Mouse (Mus musculus) bone marrow, adult 2 months (tissue): ENCODE measurements around the gene Cyp2f2. TPM values are rescaled to one million over a fixed set of nuclear protein-coding genes. Genes with fewer than 3 reads are reported as not detected.

Source experiments
- H3K27ac ChIP-seq: fragments of 200-500 bp; 2 replicates; pipeline ENCODE4 v1.5.1; 2012; ENCODE audit warnings: low read depth, mild to moderate bottlenecking, control low read depth, inconsistent platforms, low read length; ENCODE audit not compliant: control insufficient read depth, poor library complexity, insufficient read depth
- H3K4me1 ChIP-seq: fragments of 200-500 bp; 2 replicates; pipeline ENCODE4 v1.6.1; 2011; ENCODE audit warnings: low read length; ENCODE audit not compliant: control insufficient read depth, insufficient read depth
- H3K4me3 ChIP-seq: fragments of 200-500 bp; replicated peaks from 2 replicates; pipeline ENCODE3; 2011; ENCODE audit warnings: mild to moderate bottlenecking, low read depth, low read length, control low read depth; ENCODE audit not compliant: control insufficient read depth
- CTCF ChIP-seq: fragments of 200-500 bp; IDR thresholded peaks from 2 replicates; pipeline ENCODE4 v1.5.1; 2011; ENCODE audit warnings: low read length, control low read depth; ENCODE audit not compliant: control insufficient read depth, insufficient read depth
- POLR2A ChIP-seq: fragments of 200-500 bp; IDR thresholded peaks from 2 replicates; pipeline ENCODE4 v1.6.1; 2011; ENCODE audit warnings: low read depth, mild to moderate bottlenecking, control low read depth, low read length, borderline replicate concordance; ENCODE audit not compliant: control insufficient read depth
- WGBS: fragments of 180-500 bp; shearing (Covaris S2); methylation state at CpG from one replicate; pipeline ENCODE4 v1.1.7; 2018; 5-methylcytosine and 5-hydroxymethylcytosine counted together
- polyA plus RNA-seq: library from polyadenylated mRNA; stranded (reverse); fragments of >200 nt; gene quantifications from 2 replicates; pipeline ENCODE4 v1.2.4, GENCODE M21; 2011; ENCODE audit warnings: low replicate concordance; ENCODE audit not compliant: missing spikeins, insufficient read depth, insufficient read length

Gene Cyp2f2
- 2.8 and 4.9 TPM in 2 replicates for polyA plus RNA-seq

DNA sequence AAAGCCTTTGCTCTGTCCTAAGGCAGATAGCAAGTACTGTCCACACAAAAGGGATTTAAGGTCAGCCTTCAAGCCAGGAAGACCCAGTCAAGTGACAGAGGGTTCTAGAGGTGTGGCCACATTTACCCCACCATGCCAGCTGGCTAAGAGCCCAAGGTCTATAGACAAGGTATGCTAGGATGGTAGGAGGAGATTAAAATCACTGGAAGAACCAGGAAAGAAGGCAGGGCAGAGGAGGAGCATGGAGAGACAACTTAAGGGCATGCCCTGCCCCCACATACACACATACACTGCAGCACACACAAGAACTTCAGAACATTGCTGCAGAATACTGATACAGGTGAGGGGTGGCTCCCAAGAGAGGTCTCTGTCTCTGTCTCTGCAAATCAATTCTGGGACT, at the start of gene Cyp2f2:
Gene Cyp2f2 (plus strand): TSS at position 234 of the 400 bp plus-strand sequence.
- H3K4me3 ChIP-seq, result no peak within 1 kb of the TSS
- H3K27ac ChIP-seq, result no peak within 1 kb of the TSS
- no peaks in the 10 kb centered on the region for H3K4me1 ChIP-seq
- TF ChIP-seq POLR2A (no peak), CTCF (no peak)

DNA sequence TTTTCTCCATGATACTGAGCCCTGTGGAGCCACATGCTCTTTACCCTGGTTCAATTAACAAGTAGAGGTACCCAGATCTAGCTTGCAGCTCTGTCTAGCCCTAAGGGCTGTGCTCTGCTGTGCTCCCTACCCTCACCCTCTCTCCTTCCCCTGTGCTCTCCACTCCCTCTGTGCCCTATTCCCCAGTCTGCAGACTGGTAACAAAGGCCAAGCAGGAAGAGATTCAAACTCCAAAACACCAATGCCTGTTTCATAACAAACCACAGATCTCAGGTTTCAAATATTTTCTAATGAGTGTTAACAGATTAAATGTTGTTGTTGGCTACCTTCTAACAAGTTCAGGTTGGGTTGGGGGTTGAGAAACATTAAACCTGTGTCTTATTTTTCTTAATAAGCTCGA, 41.1 kb upstream of the Cyp2f2 start:
- Histone ChIP-seq H3K4me3 (no peak overlapping the region), H3K27ac (no peak overlapping the region), H3K4me1 (no peaks in the 10 kb centered on the region)
- TF ChIP-seq POLR2A (no peak), CTCF (no peak)
- WGBS, result 62% methylated on average over 1 of the region's 1 CpGs

DNA sequence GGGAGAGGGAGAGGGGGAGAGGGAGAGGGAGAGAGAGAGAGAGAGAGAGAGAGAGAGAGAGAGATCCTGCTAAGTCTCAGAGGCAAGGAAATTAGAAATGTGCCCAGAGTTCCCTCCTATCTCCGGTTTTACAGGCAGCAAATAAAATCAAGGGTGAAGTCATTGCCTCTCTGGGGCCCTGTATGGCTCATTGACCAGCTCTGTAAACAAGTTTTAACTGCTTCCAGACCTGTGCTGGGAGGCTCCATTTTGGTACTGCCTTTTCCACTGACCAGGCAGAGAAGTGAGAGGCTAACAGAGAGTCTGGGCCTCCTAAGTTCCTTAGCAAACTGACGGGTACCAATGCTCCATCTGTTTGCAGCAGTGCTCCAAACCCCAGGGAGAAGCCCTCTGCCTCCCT, 38.1 kb upstream of the Cyp2f2 start:
- H3K27ac ChIP-seq, result no peak overlapping the region
- WGBS, result 56% methylated on average over 2 of the region's 2 CpGs
- no peak overlapping the region for H3K4me3 ChIP-seq
- TF ChIP-seq POLR2A (no peak), CTCF (no peak)
- H3K4me1 ChIP-seq, result no peaks in the 10 kb centered on the region

DNA sequence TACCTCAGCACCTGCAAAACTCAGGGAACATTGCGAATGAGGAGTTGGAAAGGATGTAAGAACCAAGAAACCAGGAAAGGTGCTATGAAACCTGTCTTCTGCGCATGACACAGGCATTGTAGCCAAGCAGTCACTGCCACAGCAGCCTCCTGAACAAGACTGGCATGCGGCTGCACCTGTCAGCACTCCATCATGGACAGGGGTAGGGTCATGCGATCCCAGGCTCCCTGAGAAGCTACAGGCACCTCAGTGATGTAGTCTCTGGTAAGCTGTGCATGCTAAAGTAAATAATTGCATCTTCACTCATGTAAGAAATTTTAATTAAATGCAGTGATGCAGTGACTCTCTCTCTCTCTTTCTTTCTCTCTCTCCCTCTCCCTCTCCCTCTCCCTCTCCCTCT, 28.7 kb upstream of the Cyp2f2 start:
- 71% methylated on average over 4 of the region's 4 CpGs for WGBS
- TF ChIP-seq CTCF (no peak), POLR2A (no peak)
- Histone ChIP-seq H3K4me3 (no peak overlapping the region), H3K4me1 (no peaks in the 10 kb centered on the region), H3K27ac (no peak overlapping the region)

- WGBS, result 64% methylated on average over 7 of the region's 7 CpGs
- no peak for TF ChIP-seq CTCF
- no peak for TF ChIP-seq POLR2A
These were observed 27.5 kb upstream of the Cyp2f2 start for GRCm38 (mm10) chr7:27092038-27092703.

GRCm38 (mm10) chr7:27092882-27093281, 26.8 kb upstream of the Cyp2f2 start:
- H3K4me1 ChIP-seq, result no peaks in the 10 kb centered on the region
- H3K4me3 ChIP-seq, result no peak overlapping the region
- TF ChIP-seq POLR2A (no peak), CTCF (no peak)
- WGBS, result 68% methylated on average over 1 of the region's 1 CpGs
- H3K27ac ChIP-seq, result no peak overlapping the region

More at GRCm38 (mm10) chr7:27092038-27092703, 27.5 kb upstream of the Cyp2f2 start:
- H3K4me3 ChIP-seq, result no peak overlapping the region
- H3K27ac ChIP-seq, result no peak overlapping the region
- no peaks in the 10 kb centered on the region for H3K4me1 ChIP-seq

GRCm38 (mm10) chr7:27104882-27105281, 14.8 kb upstream of the Cyp2f2 start:
- Histone ChIP-seq H3K27ac (no peak overlapping the region), H3K4me1 (no peaks in the 10 kb centered on the region), H3K4me3 (no peak overlapping the region)
- TF ChIP-seq POLR2A, result no peak
- no peak for TF ChIP-seq CTCF
- 14% methylated on average over 5 of the region's 5 CpGs for WGBS

DNA sequence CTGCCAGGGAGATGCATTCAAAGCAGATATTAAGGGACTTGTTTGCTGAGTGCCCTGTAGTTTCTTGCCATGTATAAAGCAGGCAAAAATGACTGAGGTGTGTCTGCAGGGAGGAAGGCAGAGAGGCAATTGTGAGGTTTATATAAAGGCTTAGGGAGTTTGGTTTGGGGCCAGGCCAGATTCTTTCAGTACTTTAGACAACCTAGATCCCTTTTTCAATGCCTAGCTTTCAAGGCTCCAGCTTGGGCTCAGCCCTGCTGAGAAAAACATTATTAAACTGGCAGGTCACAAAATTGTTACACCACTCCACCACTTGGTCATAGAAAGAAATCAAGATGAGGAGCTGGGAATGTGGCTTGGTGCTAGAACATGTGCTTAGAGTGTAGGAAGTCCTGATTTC, 9.4 kb upstream of the Cyp2f2 start:
- Histone ChIP-seq H3K4me3 (no peak overlapping the region), H3K27ac (no peak overlapping the region), H3K4me1 (no peaks in the 10 kb centered on the region)
- no peak for TF ChIP-seq CTCF
- TF ChIP-seq POLR2A, result no peak

DNA sequence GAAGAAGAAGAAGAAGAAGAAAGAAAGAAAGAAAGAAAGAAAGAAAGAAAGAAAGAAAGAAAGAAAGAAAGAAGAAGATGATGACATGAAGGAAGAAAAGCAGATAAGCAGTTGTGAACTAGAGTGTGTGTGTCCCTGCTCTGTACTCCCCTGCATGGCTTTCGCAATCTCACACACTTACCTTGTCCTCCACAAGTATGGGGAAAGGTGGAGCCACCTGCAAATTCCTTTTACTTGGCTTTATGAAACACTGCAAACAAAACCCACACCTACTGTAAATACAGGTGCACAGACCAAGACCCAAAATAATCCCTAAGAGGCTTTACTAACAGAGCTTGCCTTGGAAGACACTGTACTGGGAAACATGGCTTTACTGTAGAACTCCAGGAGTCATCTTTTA, 8.7 kb upstream of the Cyp2f2 start:
- no peak overlapping the region for H3K27ac ChIP-seq
- WGBS, result 80% methylated on average over 1 of the region's 1 CpGs
- H3K4me1 ChIP-seq, result no peaks in the 10 kb centered on the region
- no peak for TF ChIP-seq CTCF
- TF ChIP-seq POLR2A, result no peak
- no peak overlapping the region for H3K4me3 ChIP-seq
